Mouse (Mus musculus): ENCODE data around the gene Litaf.

The Litaf gene

GRCm38 (mm10) chr16:10910541-10910940 lies 155.4 kb downstream of the Litaf start:
- no peak for DNase-seq (ENCODE audit: low read depth)

Data from fibroblast of lung, adult 2 months (primary cell).